Mouse (Mus musculus) kidney, embryonic 16.5 days (tissue): ENCODE measurements around the gene Pgm2. TPM values are rescaled to one million over a fixed set of nuclear protein-coding genes. Genes with fewer than 3 reads are reported as not detected.

Experiments
- ATAC-seq: fragments of 200-750 bp; cut with Nextera tagmentation; 2 replicates; pipeline ENCODE4 v1.8.0; 2017; ENCODE audit warnings: moderate TSS enrichment; ENCODE audit not compliant: low FRiP score, low TSS enrichment
- H3K27ac ChIP-seq: fragments of 300-500 bp; sonication (generic); 2 replicates; pipeline ENCODE4 v1.5.1; 2014; ENCODE audit warnings: low read length
- H3K27me3 ChIP-seq: fragments of 300-500 bp; sonication (generic); 2 replicates; pipeline ENCODE4 v1.6.1; 2014; ENCODE audit warnings: low read length, control low read depth, mixed read lengths; ENCODE audit not compliant: insufficient read depth
- H3K36me3 ChIP-seq: fragments of 300-500 bp; sonication (generic); 2 replicates; pipeline ENCODE4 v1.6.1; 2014; ENCODE audit warnings: low read length, control low read depth, mixed read lengths; ENCODE audit not compliant: insufficient read depth
- H3K4me1 ChIP-seq: fragments of 300-500 bp; sonication (generic); 2 replicates; pipeline ENCODE4 v1.6.1; 2014; ENCODE audit warnings: low read length, control low read depth, mixed read lengths; ENCODE audit not compliant: insufficient read depth
- H3K4me2 ChIP-seq: fragments of 300-500 bp; sonication (generic); replicated peaks from 2 replicates; pipeline ENCODE4 v1.6.1; 2014; ENCODE audit warnings: low read depth, low read length
- H3K4me3 ChIP-seq: fragments of 300-500 bp; sonication (generic); 2 replicates; pipeline ENCODE4 v1.5.1; 2014; ENCODE audit warnings: mild to moderate bottlenecking, low read length
- H3K9ac ChIP-seq: fragments of 300-500 bp; sonication (generic); replicated peaks from 2 replicates; pipeline ENCODE4 v1.6.1; 2014; ENCODE audit warnings: low read length
- H3K9me3 ChIP-seq: fragments of 300-500 bp; sonication (generic); 2 replicates; pipeline ENCODE4 v1.6.1; 2016; ENCODE audit warnings: low read length, control low read depth
- WGBS: fragments of 180-500 bp; shearing (Covaris S2); extraction: QIAGEN DNeasy Blood & Tissue Kit; methylation state at CpG from one replicate; pipeline ENCODE4 v1.1.7; 2014; 5-methylcytosine and 5-hydroxymethylcytosine counted together
- polyA plus RNA-seq: library from polyadenylated mRNA; unstranded; fragments of >200 nt; fragmentation: Nextera tagmentation; extraction: Ambion mirVana; gene quantifications from 2 replicates; pipeline ENCODE4 v1.2.1, GENCODE M21; 2015

Gene Pgm2
- polyA plus RNA-seq, 1 experiment from 2014 or later: 42.9 TPM

DNA sequence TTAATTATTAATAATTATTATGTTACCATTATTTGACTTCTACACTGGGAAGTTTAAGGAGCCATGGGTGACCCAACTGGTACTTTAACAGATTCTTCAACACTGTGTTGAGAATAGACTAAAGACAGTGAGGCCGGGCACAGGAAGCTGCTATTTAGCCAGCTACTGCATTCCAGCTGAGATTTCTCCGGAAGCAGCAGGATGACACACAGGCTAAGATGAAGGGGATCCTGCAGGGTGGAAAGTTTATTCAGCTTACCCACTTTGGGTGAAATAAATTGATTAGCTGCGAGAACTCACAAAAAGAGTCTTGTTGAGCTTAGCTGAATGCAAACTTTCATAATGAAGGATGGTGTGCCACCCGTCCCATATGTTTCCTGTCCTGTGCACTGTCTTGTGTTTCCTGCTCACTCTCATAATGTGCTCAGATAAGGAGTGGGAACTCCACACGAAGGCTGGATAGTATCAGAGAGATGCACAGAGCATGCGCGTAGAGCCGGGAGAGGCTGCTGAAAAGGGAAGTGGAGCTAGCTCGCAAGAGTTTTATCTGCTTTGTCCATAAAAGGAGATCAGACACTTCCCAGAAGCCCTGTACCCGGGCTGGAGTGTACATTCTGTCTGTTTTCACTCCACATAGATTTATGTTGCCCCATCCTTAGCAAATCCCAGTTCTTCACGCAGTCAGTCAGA, 63.3 kb downstream of the Pgm2 start, which contains the start of gene Tbc1d1:
Tbc1d1 (plus strand) TSS at position 445 of the 690 bp plus-strand sequence.
- Histone ChIP-seq H3K4me2 (peak within 1 kb of the TSS; percentile 54), H3K4me1 (peaks cover 19% of the 10 kb centered on the region), H3K27me3 (peaks cover 16% of the 10 kb centered on the region), H3K9me3 (no peaks in the 10 kb centered on the region), H3K4me3 (peak within 1 kb of the TSS; percentile 38), H3K27ac (peak within 1 kb of the TSS; percentile 86), H3K9ac (peak within 1 kb of the TSS; percentile 60), H3K36me3 (no peaks in the 10 kb centered on the region)
- ATAC-seq: peak; percentile 78
- 9% methylated on average over 11 of the region's 11 CpGs for WGBS

- no peak for ATAC-seq
- 14% methylated on average over 4 of the region's 4 CpGs for WGBS
- Histone ChIP-seq H3K4me3 (peak overlapping the region; percentile 38), H3K4me1 (peaks cover 24% of the 10 kb centered on the region), H3K4me2 (peak overlapping the region; percentile 54), H3K27me3 (peaks cover 16% of the 10 kb centered on the region), H3K9ac (peak overlapping the region; percentile 60), H3K36me3 (no peaks in the 10 kb centered on the region), H3K9me3 (no peaks in the 10 kb centered on the region), H3K27ac (peak overlapping the region; percentile 86)
Observed at GRCm38 (mm10) chr5:64156579-64156978, 63.8 kb downstream of the Pgm2 start.

DNA sequence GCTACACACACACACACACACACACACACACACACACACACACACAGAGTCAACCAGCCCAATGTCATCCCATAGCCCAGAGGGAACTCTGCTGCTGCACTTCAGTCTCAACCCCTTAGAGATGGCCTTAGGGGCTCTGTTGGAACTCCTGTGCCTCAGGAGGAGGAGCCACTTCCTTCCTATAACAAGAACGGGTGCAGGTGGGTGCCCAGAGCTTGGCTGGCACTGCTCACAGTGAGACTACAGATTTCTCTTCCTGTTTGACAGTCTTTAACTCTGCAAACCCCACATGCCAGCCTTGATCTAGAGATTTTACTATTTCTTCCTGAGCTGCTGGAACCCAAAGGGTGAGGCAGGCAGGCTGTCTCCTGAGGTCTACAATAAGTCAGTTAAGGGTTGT, 65.2 kb downstream of the Pgm2 start:
- peaks cover 16% of the 10 kb centered on the region for H3K27me3 ChIP-seq
- no peaks in the 10 kb centered on the region for H3K36me3 ChIP-seq
- peaks cover 25% of the 10 kb centered on the region for H3K4me1 ChIP-seq
- no peak overlapping the region for H3K4me2 ChIP-seq
- H3K9ac ChIP-seq: no peak overlapping the region
- H3K27ac ChIP-seq: no peak overlapping the region
- no peaks in the 10 kb centered on the region for H3K9me3 ChIP-seq
- H3K4me3 ChIP-seq: no peak overlapping the region
- no peak for ATAC-seq
- 53% methylated on average over 1 of the region's 1 CpGs for WGBS

- Histone ChIP-seq H3K27ac (no peak overlapping the region), H3K9me3 (no peaks in the 10 kb centered on the region), H3K9ac (no peak overlapping the region), H3K4me3 (no peak overlapping the region), H3K4me1 (peaks cover 25% of the 10 kb centered on the region), H3K36me3 (no peaks in the 10 kb centered on the region), H3K27me3 (peaks cover 16% of the 10 kb centered on the region), H3K4me2 (0 out of 2 replicates have a peak overlapping the region, but pooled peaks have one; percentile 99)
- ATAC-seq: no peak
- WGBS: 51% methylated on average over 4 of the region's 4 CpGs
Observed at GRCm38 (mm10) chr5:64158501-64158900, 65.8 kb downstream of the Pgm2 start.

GRCm38 (mm10) chr5:64159065-64159780, 66.5 kb downstream of the Pgm2 start:
- H3K36me3 ChIP-seq: no peaks in the 10 kb centered on the region
- H3K9ac ChIP-seq: peak overlapping the region; percentile 73
- under 1% methylated on average over 37 of the region's 39 CpGs for WGBS
- no peaks in the 10 kb centered on the region for H3K9me3 ChIP-seq
- peaks cover 25% of the 10 kb centered on the region for H3K4me1 ChIP-seq
- H3K4me3 ChIP-seq: peak overlapping the region; percentile 77
- peak overlapping the region; percentile 99 for H3K4me2 ChIP-seq
- ATAC-seq: peak; percentile 21
- peaks cover 16% of the 10 kb centered on the region for H3K27me3 ChIP-seq
- no peak overlapping the region for H3K27ac ChIP-seq

GRCm38 (mm10) chr5:64159781-64160704, 67.3 kb downstream of the Pgm2 start:
- H3K4me1 ChIP-seq: peaks cover 25% of the 10 kb centered on the region
- peak overlapping the region; percentile 77 for H3K4me3 ChIP-seq
- peak; percentile 73 for ATAC-seq
- H3K9ac ChIP-seq: peak overlapping the region; percentile 73
- no peaks in the 10 kb centered on the region for H3K9me3 ChIP-seq
- H3K4me2 ChIP-seq: peak overlapping the region; percentile 99
- no peaks in the 10 kb centered on the region for H3K36me3 ChIP-seq
- H3K27ac ChIP-seq: no peak overlapping the region
- peaks cover 16% of the 10 kb centered on the region for H3K27me3 ChIP-seq
- WGBS: 0% methylated on average over 48 of the region's 63 CpGs

- Histone ChIP-seq H3K9ac (peak overlapping the region; percentile 73), H3K4me2 (peak overlapping the region; percentile 99), H3K36me3 (no peaks in the 10 kb centered on the region), H3K9me3 (no peaks in the 10 kb centered on the region), H3K27ac (no peak overlapping the region), H3K4me3 (peak overlapping the region; percentile 77), H3K4me1 (peaks cover 23% of the 10 kb centered on the region), H3K27me3 (peaks cover 16% of the 10 kb centered on the region)
- no peak for ATAC-seq
- WGBS: 1% methylated on average over 23 of the region's 23 CpGs
Observed at GRCm38 (mm10) chr5:64160705-64161391, 68.1 kb downstream of the Pgm2 start.

DNA sequence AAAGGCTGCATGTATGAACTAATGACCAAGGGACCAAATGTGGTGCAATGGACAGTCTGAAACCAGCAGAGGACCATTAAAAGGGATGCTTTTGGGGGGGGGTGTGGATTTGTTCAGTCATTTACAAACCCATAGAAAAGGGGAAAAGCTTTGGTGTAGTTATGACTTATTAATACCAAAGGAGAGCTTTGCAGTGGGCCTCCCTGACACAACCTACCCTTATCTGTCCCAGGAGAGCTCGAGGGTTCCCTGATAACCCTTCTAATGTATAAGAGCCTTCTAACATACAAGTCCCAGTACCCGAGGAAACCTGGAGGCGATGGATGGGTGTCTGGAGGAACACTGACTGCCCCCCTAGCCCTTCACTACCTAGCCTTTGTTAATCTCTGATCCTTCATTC, 69.2 kb downstream of the Pgm2 start:
- Histone ChIP-seq H3K27ac (no peak overlapping the region), H3K4me1 (peaks cover 14% of the 10 kb centered on the region; the same call in 1 of the 2 replicates), H3K27me3 (peaks cover 16% of the 10 kb centered on the region), H3K4me3 (no peak overlapping the region), H3K36me3 (no peaks in the 10 kb centered on the region), H3K4me2 (no peak overlapping the region), H3K9ac (no peak overlapping the region), H3K9me3 (no peaks in the 10 kb centered on the region)
- WGBS: 70% methylated on average over 3 of the region's 3 CpGs
- ATAC-seq: no peak

GRCm38 (mm10) chr5:64162582-64162981, 69.8 kb downstream of the Pgm2 start:
- WGBS: 59% methylated on average over 5 of the region's 5 CpGs

More at GRCm38 (mm10) chr5:64162582-64162981, 69.8 kb downstream of the Pgm2 start:
- Histone ChIP-seq H3K27ac (no peak overlapping the region), H3K9ac (no peak overlapping the region), H3K4me1 (peaks cover 14% of the 10 kb centered on the region; the same call in 1 of the 2 replicates), H3K4me2 (no peak overlapping the region), H3K9me3 (no peaks in the 10 kb centered on the region), H3K27me3 (peaks cover 12% of the 10 kb centered on the region), H3K36me3 (no peaks in the 10 kb centered on the region), H3K4me3 (no peak overlapping the region)
- ATAC-seq: no peak
